Mouse (Mus musculus) lung, embryonic 14.5 days (tissue): ENCODE results near the gene Mettl15. TPM values are rescaled to one million over a fixed set of nuclear protein-coding genes. Genes with fewer than 3 reads are reported as not detected.

Experiments used
- ATAC-seq: fragments of 200-750 bp; cut with Nextera tagmentation; 2 replicates; pipeline ENCODE4 v1.8.0; 2017; ENCODE audit warnings: mild to moderate bottlenecking, moderate TSS enrichment, moderate library complexity; ENCODE audit not compliant: insufficient read depth
- DNase-seq: peaks from one replicate; pipeline ENCODE4 v3.0.0-alpha.2; 2015
- H3K27ac ChIP-seq: fragments of 300-500 bp; sonication (generic); 2 replicates; pipeline ENCODE4 v1.5.1; 2014; ENCODE audit warnings: low read depth, mild to moderate bottlenecking, moderate library complexity
- H3K27me3 ChIP-seq: fragments of 300-500 bp; sonication (generic); 2 replicates; pipeline ENCODE4 v1.6.1; 2014; ENCODE audit warnings: low read length, control low read depth; ENCODE audit not compliant: insufficient read depth
- H3K36me3 ChIP-seq: fragments of 300-500 bp; sonication (generic); 2 replicates; pipeline ENCODE4 v1.6.1; 2014; ENCODE audit warnings: control low read depth; ENCODE audit not compliant: insufficient read depth
- H3K4me1 ChIP-seq: fragments of 300-500 bp; sonication (generic); 2 replicates; pipeline ENCODE4 v1.6.1; 2014; ENCODE audit warnings: antibody characterized with exemption, control low read depth; ENCODE audit not compliant: insufficient read depth
- H3K4me2 ChIP-seq: fragments of 300-500 bp; sonication (generic); 2 replicates; pipeline ENCODE4 v1.6.1; 2014; ENCODE audit warnings: mild to moderate bottlenecking
- H3K4me3 ChIP-seq: fragments of 300-500 bp; sonication (generic); 2 replicates; pipeline ENCODE4 v1.5.1; 2014; ENCODE audit warnings: low read depth, low read length
- H3K9ac ChIP-seq: fragments of 300-500 bp; sonication (generic); 2 replicates; pipeline ENCODE4 v1.6.1; 2014
- H3K9me3 ChIP-seq: fragments of 300-500 bp; sonication (generic); 2 replicates; pipeline ENCODE4 v1.6.1; 2016; ENCODE audit warnings: low read depth, low read length, control low read depth
- CTCF ChIP-seq: IDR thresholded peaks from 2 replicates; pipeline ENCODE4 v1.5.1; 2016; ENCODE audit warnings: antibody characterized with exemption, low read depth
- WGBS: fragments of 180-500 bp; shearing (Covaris S2); extraction: QIAGEN DNeasy Blood & Tissue Kit; methylation state at CpG from one replicate; pipeline ENCODE4 v1.1.7; 2014; 5-methylcytosine and 5-hydroxymethylcytosine counted together
- polyA plus RNA-seq: library from polyadenylated mRNA; unstranded; fragments of >200 nt; fragmentation: Nextera tagmentation; extraction: Ambion mirVana; gene quantifications from 2 replicates; pipeline ENCODE4 v1.2.1, GENCODE M21; 2014

Gene Mettl15
- polyA plus RNA-seq, 1 experiment from 2014 or later: 15.2 TPM

GRCm38 (mm10) chr2:109182993-109183392 lies 97.6 kb downstream of the Mettl15 start:
- Histone ChIP-seq H3K9ac (no peak overlapping the region), H3K4me1 (no peaks in the 10 kb centered on the region), H3K27ac (no peak overlapping the region), H3K4me2 (no peak overlapping the region), H3K27me3 (no peaks in the 10 kb centered on the region), H3K9me3 (no peaks in the 10 kb centered on the region), H3K36me3 (no peaks in the 10 kb centered on the region), H3K4me3 (no peak overlapping the region)
- 66% methylated on average over 3 of the region's 3 CpGs for WGBS
- ATAC-seq (no peak), DNase-seq (no peak)
- TF ChIP-seq CTCF: no peak

- H3K9me3 ChIP-seq: no peaks in the 10 kb centered on the region
- no peak for ATAC-seq
- DNase-seq: no peak
- no peak overlapping the region for H3K9ac ChIP-seq
- H3K27me3 ChIP-seq: no peaks in the 10 kb centered on the region
- H3K27ac ChIP-seq: no peak overlapping the region
- 55% methylated on average over 1 of the region's 1 CpGs for WGBS
- H3K4me1 ChIP-seq: no peaks in the 10 kb centered on the region
- no peak overlapping the region for H3K4me3 ChIP-seq
- no peak for TF ChIP-seq CTCF
- H3K4me2 ChIP-seq: no peak overlapping the region
- H3K36me3 ChIP-seq: no peaks in the 10 kb centered on the region
Measured at GRCm38 (mm10) chr2:109158509-109158908, 122.0 kb downstream of the Mettl15 start.

- DNase-seq: no peak
- no peak for TF ChIP-seq CTCF
- ATAC-seq: no peak
- H3K27me3 ChIP-seq: no peaks in the 10 kb centered on the region
- no peaks in the 10 kb centered on the region for H3K36me3 ChIP-seq
- no peak overlapping the region for H3K9ac ChIP-seq
- H3K4me2 ChIP-seq: no peak overlapping the region
- 69% methylated on average over 1 of the region's 1 CpGs for WGBS
- H3K9me3 ChIP-seq: no peaks in the 10 kb centered on the region
- H3K4me1 ChIP-seq: no peaks in the 10 kb centered on the region
- no peak overlapping the region for H3K4me3 ChIP-seq
- H3K27ac ChIP-seq: no peak overlapping the region
Measured at GRCm38 (mm10) chr2:109156131-109156530, 124.4 kb downstream of the Mettl15 start.

GRCm38 (mm10) chr2:109153402-109154050 lies 127.0 kb downstream of the Mettl15 start:
- DNase-seq (no peak), ATAC-seq (no peak)
- Histone ChIP-seq H3K27ac (no peak overlapping the region), H3K4me3 (no peak overlapping the region), H3K4me1 (no peaks in the 10 kb centered on the region), H3K9ac (no peak overlapping the region), H3K9me3 (no peaks in the 10 kb centered on the region), H3K4me2 (no peak overlapping the region), H3K36me3 (no peaks in the 10 kb centered on the region), H3K27me3 (no peaks in the 10 kb centered on the region)
- WGBS: 65% methylated on average over 6 of the region's 6 CpGs
- no peak for TF ChIP-seq CTCF

GRCm38 (mm10) chr2:109147292-109147691 lies 133.3 kb downstream of the Mettl15 start:
- ATAC-seq (no peak), DNase-seq (no peak)
- H3K27ac ChIP-seq: no peak overlapping the region
- TF ChIP-seq CTCF: no peak
- H3K9ac ChIP-seq: no peak overlapping the region
- H3K4me1 ChIP-seq: no peaks in the 10 kb centered on the region
- no peaks in the 10 kb centered on the region for H3K9me3 ChIP-seq
- H3K27me3 ChIP-seq: no peaks in the 10 kb centered on the region
- H3K4me2 ChIP-seq: no peak overlapping the region
- H3K36me3 ChIP-seq: no peaks in the 10 kb centered on the region
- no peak overlapping the region for H3K4me3 ChIP-seq

- Histone ChIP-seq H3K4me2 (no peak overlapping the region), H3K27me3 (no peaks in the 10 kb centered on the region), H3K9ac (no peak overlapping the region), H3K27ac (no peak overlapping the region), H3K9me3 (no peaks in the 10 kb centered on the region), H3K4me1 (no peaks in the 10 kb centered on the region), H3K4me3 (no peak overlapping the region), H3K36me3 (no peaks in the 10 kb centered on the region)
- 91% methylated on average over 2 of the region's 2 CpGs for WGBS
- ATAC-seq (no peak), DNase-seq (no peak)
- no peak for TF ChIP-seq CTCF
Measured at GRCm38 (mm10) chr2:109144410-109144809, 136.1 kb downstream of the Mettl15 start.

- no peak overlapping the region for H3K27ac ChIP-seq
- H3K4me1 ChIP-seq: no peaks in the 10 kb centered on the region
- H3K4me2 ChIP-seq: no peak overlapping the region
- no peaks in the 10 kb centered on the region for H3K9me3 ChIP-seq
- no peak for TF ChIP-seq CTCF
- 39% methylated on average over 1 of the region's 1 CpGs for WGBS
- DNase-seq (no peak), ATAC-seq (no peak)
- no peak overlapping the region for H3K4me3 ChIP-seq
- H3K9ac ChIP-seq: no peak overlapping the region
- no peaks in the 10 kb centered on the region for H3K36me3 ChIP-seq
- no peaks in the 10 kb centered on the region for H3K27me3 ChIP-seq
Measured at GRCm38 (mm10) chr2:109140330-109140729, 140.2 kb downstream of the Mettl15 start.

- Histone ChIP-seq H3K9ac (no peak overlapping the region), H3K4me1 (no peaks in the 10 kb centered on the region), H3K36me3 (no peaks in the 10 kb centered on the region), H3K27me3 (no peaks in the 10 kb centered on the region), H3K4me3 (no peak overlapping the region), H3K27ac (no peak overlapping the region), H3K4me2 (no peak overlapping the region), H3K9me3 (no peaks in the 10 kb centered on the region)
- ATAC-seq (no peak), DNase-seq (peak; percentile 44)
- 57% methylated on average over 6 of the region's 6 CpGs for WGBS
- no peak for TF ChIP-seq CTCF
Measured at GRCm38 (mm10) chr2:109137276-109137675, 143.3 kb downstream of the Mettl15 start.
